In the genomic region with DNA sequence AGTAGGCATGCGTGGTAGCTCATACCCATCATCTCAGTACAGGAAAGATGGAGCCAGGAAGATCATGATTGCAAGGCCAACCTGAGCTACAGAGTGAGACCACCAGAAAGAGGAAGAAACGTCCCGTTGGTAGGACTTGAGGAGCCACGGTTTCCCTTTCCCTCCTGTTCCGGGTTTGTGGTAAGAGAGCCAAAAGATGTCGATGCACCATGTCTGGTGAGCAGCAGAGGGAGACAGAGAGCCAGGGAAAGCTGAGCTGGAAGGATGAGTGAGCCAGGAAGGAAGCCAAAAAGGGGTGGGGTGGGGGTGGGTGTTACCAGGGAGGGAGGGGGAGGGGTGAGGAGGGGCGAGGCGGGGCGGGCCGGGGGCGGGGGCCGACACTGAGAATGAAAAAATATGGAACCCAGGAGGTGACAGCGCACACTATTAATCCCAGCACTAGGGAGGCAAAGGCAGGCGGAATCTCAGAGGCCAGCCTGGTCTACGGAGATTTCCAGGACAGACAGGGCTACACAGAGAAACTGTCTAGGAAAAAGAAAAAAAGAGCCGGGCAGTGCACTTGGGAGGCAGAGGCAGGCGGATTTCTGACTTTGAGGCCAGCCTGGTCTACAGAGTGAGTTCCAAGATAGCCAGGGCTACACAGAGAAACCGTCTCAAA, we compare ENCODE assay signal across 8 mouse cellular contexts. TPM values are rescaled to one million over a fixed set of nuclear protein-coding genes. Genes with fewer than 3 reads are reported as not detected.
DNase-seq lines count a peak whose midpoint lies in the region; ATAC-seq and TF ChIP-seq lines count a peak whose summit lies in the region.

No protein-coding gene starts in this region.

- H3K36me3 ChIP-seq in embryonic facial prominence, embryonic 11.5 days (replicated peaks; ENCODE audit: control insufficient read depth, insufficient read depth, low read depth, low read length): no peaks in the 10 kb centered on the region
- H3K36me3 ChIP-seq in heart, adult 2 months (ENCODE audit: control insufficient read depth, insufficient read depth, low read length): no peaks in the 10 kb centered on the region
- H3K36me3 ChIP-seq in limb, embryonic 13.5 days: no peaks in the 10 kb centered on the region
- H3K36me3 ChIP-seq in myocyte (ENCODE audit: control insufficient read depth, insufficient read depth): no peaks in the 10 kb centered on the region

- ATAC-seq in embryonic facial prominence, embryonic 11.5 days (replicated peaks; ENCODE audit: insufficient number of reproducible peaks, low FRiP score, low TSS enrichment, low read depth): no peak
- no peak for ATAC-seq in limb, embryonic 13.5 days (ENCODE audit: low FRiP score, low read depth)

- TF ChIP-seq EP300 in heart, adult 2 months (IDR thresholded peaks at IDR 0.05; ENCODE audit: insufficient read depth, low read depth, low read length): peak; percentile 89

- H3K4me1 ChIP-seq in embryonic facial prominence, embryonic 11.5 days (ENCODE audit: control insufficient read depth, insufficient read depth, low read length): peaks cover 10% of the 10 kb centered on the region
- H3K4me1 ChIP-seq in heart, adult 2 months (ENCODE audit: control insufficient read depth, insufficient read depth, low read length): peaks cover 5% of the 10 kb centered on the region
- H3K4me1 ChIP-seq in limb, embryonic 13.5 days: peaks cover 17% of the 10 kb centered on the region

- H3K27ac ChIP-seq in embryonic facial prominence, embryonic 11.5 days (replicated peaks; ENCODE audit: low read depth, low read length): no peak overlapping the region
- H3K27ac ChIP-seq in heart, adult 2 months: no peak overlapping the region
- H3K27ac ChIP-seq in limb, embryonic 13.5 days: no peak overlapping the region

- no peaks in the 10 kb centered on the region for H3K9me3 ChIP-seq in embryonic facial prominence, embryonic 11.5 days (replicated peaks; ENCODE audit: control insufficient read depth, low read length)
- H3K9me3 ChIP-seq in limb, embryonic 13.5 days: no peaks in the 10 kb centered on the region

- no peak overlapping the region for H3K9ac ChIP-seq in embryonic facial prominence, embryonic 11.5 days (replicated peaks; ENCODE audit: low read length)
- no peak overlapping the region for H3K9ac ChIP-seq in heart, adult 2 months (ENCODE audit: low read depth, low read length)
- H3K9ac ChIP-seq in limb, embryonic 13.5 days: no peak overlapping the region

- TF ChIP-seq POLR2A in heart, adult 2 months (IDR thresholded peaks at IDR 0.05; ENCODE audit: insufficient read depth, low read depth, low read length): no peak
- TF ChIP-seq POLR2A in myocyte (IDR thresholded peaks at IDR 0.05; ENCODE audit: insufficient read length, low read depth): no peak

- H3K27me3 ChIP-seq in embryonic facial prominence, embryonic 11.5 days (ENCODE audit: control insufficient read depth, insufficient read depth, low read length): no peaks in the 10 kb centered on the region
- no peaks in the 10 kb centered on the region for H3K27me3 ChIP-seq in heart, adult 2 months (ENCODE audit: control insufficient read depth, insufficient read depth, low read length)
- H3K27me3 ChIP-seq in limb, embryonic 13.5 days: no peaks in the 10 kb centered on the region
- H3K27me3 ChIP-seq in myocyte (ENCODE audit: control insufficient read depth, insufficient read depth, insufficient read length): no peaks in the 10 kb centered on the region

- H3K4me3 ChIP-seq in embryonic facial prominence, embryonic 11.5 days (ENCODE audit: low read depth, low read length): no peak overlapping the region
- H3K4me3 ChIP-seq in heart, adult 2 months: peak overlapping the region; percentile 18; the same call in 1 of the 2 replicates
- no peak overlapping the region for H3K4me3 ChIP-seq in limb, embryonic 13.5 days
- no peak overlapping the region for H3K4me3 ChIP-seq in myocyte

- intact Hi-C loops in heart, adult 2 months (cut with DNase I): loop anchor here (1.0 to 5.0 kb wide), 2 partner anchors 34 to 578 kb away; no protein-coding TSS in a partner anchor

- no peaks in the 10 kb centered on the region for H3K79me2 ChIP-seq in heart, adult 2 months (replicated peaks; ENCODE audit: control insufficient read depth, insufficient read depth, low read length)
- H3K79me2 ChIP-seq in myocyte (ENCODE audit: control insufficient read depth, insufficient read depth): no peaks in the 10 kb centered on the region

- TF ChIP-seq CTCF in heart, adult 2 months (IDR thresholded peaks at IDR 0.05): peak; percentile 67

- no peak overlapping the region for H3ac ChIP-seq in myocyte (ENCODE audit: control insufficient read depth, insufficient read length)

- DNase-seq in A20 (ENCODE audit: low read depth, low spot score) (peak; percentile 89), adipocyte (ENCODE audit: low spot score) (peak; percentile 81)
- DNase-seq in embryonic facial prominence, embryonic 11.5 days (ENCODE audit: low spot score): peak; percentile 85
- peak; percentile 80 for DNase-seq in heart, adult 2 months
- peak; percentile 67 to 74 for DNase-seq in kidney, adult 8-10 months
- DNase-seq in telencephalon, adult 2 months (ENCODE audit: low read depth, low spot score): peak; percentile 59

- WGBS in embryonic facial prominence, embryonic 11.5 days: 25% methylated on average over 16 of the region's 18 CpGs
- 23% methylated on average over 14 of the region's 18 CpGs for WGBS in heart, adult 2 months
- 33% methylated on average over 15 of the region's 18 CpGs for WGBS in limb, embryonic 13.5 days

- no peak overlapping the region for H3K4me2 ChIP-seq in embryonic facial prominence, embryonic 11.5 days (ENCODE audit: low read depth, low read length)
- H3K4me2 ChIP-seq in limb, embryonic 13.5 days (replicated peaks): peak overlapping the region; percentile 37
- H3K4me2 ChIP-seq in myocyte (ENCODE audit: low read depth): peak overlapping the region; percentile 59

TF ChIP-seq in myocyte, 11 proteins besides CTCF, POLR2A, EP300 and RAD21:
- TF ChIP-seq MYOG (IDR thresholded peaks at IDR 0.05; ENCODE audit: control insufficient read depth in 1 of 3, insufficient read depth in 1 of 3, insufficient read length in 2 of 3, low read depth in 2 of 3) (no peak), REST (IDR thresholded peaks at IDR 0.05; ENCODE audit: insufficient read depth, insufficient read length) (no peak), TCF3 (IDR thresholded peaks at IDR 0.05; ENCODE audit: insufficient read length, low read depth) (no peak), MYOD1 (IDR thresholded peaks at IDR 0.05; ENCODE audit: control insufficient read depth in 1 of 3, insufficient read length in 2 of 3, low read depth in 2 of 3) (no peak), TCF12 (IDR thresholded peaks at IDR 0.05; ENCODE audit: insufficient read depth, poor library complexity, severe bottlenecking) (no peak), SRF (IDR thresholded peaks at IDR 0.05; ENCODE audit: control insufficient read depth, insufficient read length, low read depth) (no peak), CEBPB (IDR thresholded peaks at IDR 0.05; ENCODE audit: insufficient read depth, poor library complexity, severe bottlenecking) (no peak), MAX (IDR thresholded peaks at IDR 0.05; ENCODE audit: low read depth) (no peak), USF1 (IDR thresholded peaks at IDR 0.05; ENCODE audit: low read depth) (no peak), POLR2AphosphoS2 (IDR thresholded peaks at IDR 0.05; ENCODE audit: insufficient read length, low read depth) (no peak), E2F4 (IDR thresholded peaks at IDR 0.05; ENCODE audit: insufficient read depth) (no peak)

RNA-seq across cellular contexts. Expression of gene Arhgef10l, which starts 14.0 kb away (rescaled TPM):
- polyA plus RNA-seq in embryonic facial prominence, embryonic 11.5 days (2014; fragmentation: Nextera tagmentation; extraction: Ambion mirVana): 8.7 and 10.5 TPM in 2 replicates
- total RNA-seq in heart, adult 2 months (2021): 10 to 100 TPM; 61.0 to 74.4 TPM
- polyA plus RNA-seq in heart, adult 2 months (2012; rRNA removed): 54.7 and 75.6 TPM in 2 replicates
- polyA plus RNA-seq in limb, embryonic 13.5 days (2015; fragmentation: Nextera tagmentation; extraction: Ambion mirVana): 14.9 TPM in 2 replicates
- polyA plus RNA-seq in myocyte (2012; fragmentation: generic; extraction: Trizol): 34.7 TPM

RNA-seq across cellular contexts. Expression of gene Rcc2, which starts 20.5 kb away (rescaled TPM):
- polyA plus RNA-seq in embryonic facial prominence, embryonic 11.5 days (2014; fragmentation: Nextera tagmentation; extraction: Ambion mirVana): 69.8 and 87.5 TPM in 2 replicates
- total RNA-seq in heart, adult 2 months (2021): 10 to 100 TPM; 13.7 to 14.2 TPM
- polyA plus RNA-seq in heart, adult 2 months (2012; rRNA removed): 12.4 and 14.1 TPM in 2 replicates
- 32.8 and 41.5 TPM in 2 replicates for polyA plus RNA-seq in limb, embryonic 13.5 days (2015; fragmentation: Nextera tagmentation; extraction: Ambion mirVana)
- 167 TPM for polyA plus RNA-seq in myocyte (2012; fragmentation: generic; extraction: Trizol)
